Mouse (Mus musculus): Measurements from ENCODE around the gene Fsip1.

The Fsip1 gene

GRCm38 (mm10) chr2:118124437-118124836 is 132.3 kb downstream of the Fsip1 start:
- DNase-seq (ENCODE audit: low spot score) = no peak

GRCm38 (mm10) chr2:118123743-118124142 is 133.0 kb downstream of the Fsip1 start:
- no peak for DNase-seq (ENCODE audit: low spot score)

GRCm38 (mm10) chr2:118122291-118122690 is 134.5 kb downstream of the Fsip1 start:
- no peak for DNase-seq (ENCODE audit: low spot score)

- no peak for DNase-seq (ENCODE audit: low spot score)
Measured at GRCm38 (mm10) chr2:118120751-118121150, 136.0 kb downstream of the Fsip1 start.

- DNase-seq (ENCODE audit: low spot score) = no peak
Measured at GRCm38 (mm10) chr2:118120095-118120494, 136.7 kb downstream of the Fsip1 start.

- DNase-seq (ENCODE audit: low spot score) = no peak
Measured at GRCm38 (mm10) chr2:118119684-118120083, 137.1 kb downstream of the Fsip1 start.

GRCm38 (mm10) chr2:118118515-118118914 is 138.3 kb downstream of the Fsip1 start:
- no peak for DNase-seq (ENCODE audit: low spot score)

- DNase-seq (ENCODE audit: low spot score) = no peak
Measured at GRCm38 (mm10) chr2:118118045-118118444, 138.7 kb downstream of the Fsip1 start.

- no peak for DNase-seq (ENCODE audit: low spot score)
Measured at GRCm38 (mm10) chr2:118117401-118117800, 139.4 kb downstream of the Fsip1 start.

- no peak for DNase-seq (ENCODE audit: low spot score)
Measured at GRCm38 (mm10) chr2:118116754-118117290, 139.9 kb downstream of the Fsip1 start.

GRCm38 (mm10) chr2:118116180-118116579 is 140.6 kb downstream of the Fsip1 start:
- no peak for DNase-seq (ENCODE audit: low spot score)

- DNase-seq (ENCODE audit: low spot score) = no peak
Measured at GRCm38 (mm10) chr2:118115647-118116046, 141.1 kb downstream of the Fsip1 start.

GRCm38 (mm10) chr2:118114671-118115070 is 142.1 kb downstream of the Fsip1 start:
- no peak for DNase-seq (ENCODE audit: low spot score)

GRCm38 (mm10) chr2:118113808-118114524 is 142.8 kb downstream of the Fsip1 start:
- no peak for DNase-seq (ENCODE audit: low spot score)

- no peak for DNase-seq (ENCODE audit: low spot score)
Measured at GRCm38 (mm10) chr2:118112846-118113479, 143.8 kb downstream of the Fsip1 start.

GRCm38 (mm10) chr2:118112438-118112837 is 144.3 kb downstream of the Fsip1 start:
- DNase-seq (ENCODE audit: low spot score) = no peak

GRCm38 (mm10) chr2:118111488-118112131 is 145.2 kb downstream of the Fsip1 start, which contains the start of gene Thbs1:
TSS of gene Thbs1 (plus strand) at chr2:118111876.
- DNase-seq (ENCODE audit: low spot score) = peak; percentile 49

- DNase-seq (ENCODE audit: low spot score) = peak; percentile 89
Measured at GRCm38 (mm10) chr2:118111116-118111487, 145.7 kb downstream of the Fsip1 start.

GRCm38 (mm10) chr2:118110225-118110915 is 146.4 kb downstream of the Fsip1 start:
- peak; percentile 10 for DNase-seq (ENCODE audit: low spot score)

GRCm38 (mm10) chr2:118102169-118102568 is 154.6 kb downstream of the Fsip1 start:
- DNase-seq (ENCODE audit: low spot score) = no peak

GRCm38 (mm10) chr2:118099104-118099503 is 157.7 kb downstream of the Fsip1 start:
- no peak for DNase-seq (ENCODE audit: low spot score)

- no peak for DNase-seq (ENCODE audit: low spot score)
Measured at GRCm38 (mm10) chr2:118091226-118091625, 165.5 kb downstream of the Fsip1 start.
